Mouse (Mus musculus): ENCODE results near the gene Spen.

Gene Spen

GRCm38 (mm10) chr4:141469343-141469742 is 69.1 kb downstream of the Spen start:
- no peak for DNase-seq

- no peak for DNase-seq
Observed at GRCm38 (mm10) chr4:141468576-141468975, 69.8 kb downstream of the Spen start.

GRCm38 (mm10) chr4:141467581-141467927 is 70.8 kb downstream of the Spen start:
- no peak for DNase-seq

GRCm38 (mm10) chr4:141466844-141467580 is 71.4 kb downstream of the Spen start:
- no peak for DNase-seq

- no peak for DNase-seq
Observed at GRCm38 (mm10) chr4:141466289-141466795, 72.1 kb downstream of the Spen start.

- no peak for DNase-seq
Observed at GRCm38 (mm10) chr4:141465512-141466288, 72.7 kb downstream of the Spen start.

- no peak for DNase-seq
Observed at GRCm38 (mm10) chr4:141464722-141465121, 73.7 kb downstream of the Spen start.

- no peak for DNase-seq
Observed at GRCm38 (mm10) chr4:141463472-141463871, 74.9 kb downstream of the Spen start.

- no peak for DNase-seq
Observed at GRCm38 (mm10) chr4:141461576-141461975, 76.8 kb downstream of the Spen start.

GRCm38 (mm10) chr4:141461088-141461487 is 77.3 kb downstream of the Spen start:
- no peak for DNase-seq

- DNase-seq: no peak
Observed at GRCm38 (mm10) chr4:141460481-141460880, 77.9 kb downstream of the Spen start.

GRCm38 (mm10) chr4:141459766-141460165 is 78.6 kb downstream of the Spen start:
- DNase-seq: no peak

GRCm38 (mm10) chr4:141458888-141459287 is 79.5 kb downstream of the Spen start:
- no peak for DNase-seq

- DNase-seq: no peak
Observed at GRCm38 (mm10) chr4:141458236-141458635, 80.2 kb downstream of the Spen start.

GRCm38 (mm10) chr4:141456193-141456938 is 82.0 kb downstream of the Spen start:
- DNase-seq: no peak

GRCm38 (mm10) chr4:141455526-141455925 is 82.9 kb downstream of the Spen start:
- no peak for DNase-seq

- no peak for DNase-seq
Observed at GRCm38 (mm10) chr4:141454581-141455350, 83.6 kb downstream of the Spen start.

GRCm38 (mm10) chr4:141451916-141452450 is 86.4 kb downstream of the Spen start:
- DNase-seq: no peak

- no peak for DNase-seq
Observed at GRCm38 (mm10) chr4:141451251-141451650, 87.1 kb downstream of the Spen start.

- no peak for DNase-seq
Observed at GRCm38 (mm10) chr4:141446211-141446610, 92.2 kb downstream of the Spen start.

- DNase-seq: no peak
Observed at GRCm38 (mm10) chr4:141445328-141445720, 93.1 kb downstream of the Spen start.

Measured in spleen, adult 18-20 months (tissue).